ENCODE assay signal across 9 mouse cellular contexts in genomic region chr16:32650974-32651618, GRCm38 (mm10). TPM values are rescaled to one million over a fixed set of nuclear protein-coding genes. Genes with fewer than 3 reads are reported as not detected.
DNase-seq lines count a peak whose midpoint lies in the region; ATAC-seq and TF ChIP-seq lines count a peak whose summit lies in the region.
"Had no signal": no experiment of that assay in that cellular context is flagged by ENCODE, and none has a peak within 500 bp of the region (broad histone marks: within the 10 kb centered on the region; RNA-seq: fewer than 3 reads in every experiment).

No protein-coding gene starts in this region.

- no peak for TF ChIP-seq CTCF in heart, postnatal 0 days (IDR thresholded peaks at IDR 0.05; ENCODE audit: low read depth)

- no peak for TF ChIP-seq EP300 in heart, postnatal 0 days (IDR thresholded peaks at IDR 0.05; ENCODE audit: low read depth)

- H3K4me2 ChIP-seq in heart, embryonic 12.5 days, result no peak overlapping the region
- H3K4me2 ChIP-seq in heart, postnatal 0 days (ENCODE audit: low read depth, low read length), result peak overlapping the region; percentile 21; the same call in 1 of the 2 replicates

- no peak overlapping the region for H3K9ac ChIP-seq in heart, embryonic 12.5 days
- H3K9ac ChIP-seq in heart, postnatal 0 days (replicated peaks; ENCODE audit: low read depth, low read length), result no peak overlapping the region

- 52% methylated on average over 5 of the region's 5 CpGs for WGBS in heart, embryonic 12.5 days
- WGBS in heart, postnatal 0 days, result 50% methylated on average over 5 of the region's 5 CpGs
- 90% methylated on average over 5 of the region's 5 CpGs for WGBS in hindbrain, embryonic 10.5 days

- no peaks in the 10 kb centered on the region for H3K9me3 ChIP-seq in heart, embryonic 12.5 days (replicated peaks)
- no peaks in the 10 kb centered on the region for H3K9me3 ChIP-seq in heart, postnatal 0 days (replicated peaks; ENCODE audit: control insufficient read depth, low read length)
- H3K9me3 ChIP-seq in hindbrain, embryonic 10.5 days, result no peaks in the 10 kb centered on the region

- 0 out of 2 replicates have a peak, but pooled peaks have one; percentile 33 for ATAC-seq in heart, embryonic 12.5 days (ENCODE audit: insufficient number of reproducible peaks, low FRiP score)
- ATAC-seq in heart, postnatal 0 days (ENCODE audit: insufficient read depth, low read depth), result peak; percentile 44
- ATAC-seq in megakaryocyte progenitor cell, adult 5-6 weeks (replicated peaks; ENCODE audit: poor library complexity), result peak; percentile 90

- H3K27me3 ChIP-seq in heart, embryonic 12.5 days (replicated peaks), result no peaks in the 10 kb centered on the region
- no peaks in the 10 kb centered on the region for H3K27me3 ChIP-seq in heart, postnatal 0 days (ENCODE audit: control insufficient read depth, insufficient read depth, low read length)
- no peaks in the 10 kb centered on the region for H3K27me3 ChIP-seq in hindbrain, embryonic 10.5 days (ENCODE audit: insufficient read depth, poor library complexity, severe bottlenecking)

- H3K36me3 ChIP-seq in heart, embryonic 12.5 days, result no peaks in the 10 kb centered on the region
- H3K36me3 ChIP-seq in heart, postnatal 0 days (replicated peaks; ENCODE audit: control insufficient read depth, insufficient read depth, low read length), result no peaks in the 10 kb centered on the region; the same call in 1 of the 2 replicates
- H3K36me3 ChIP-seq in hindbrain, embryonic 10.5 days, result 0 out of 2 replicates have a peak, but pooled peaks cover 4% of the 10 kb centered on the region

- intact Hi-C loops in heart, postnatal 14 days (cut with DNase I), result no loop called here

- peaks cover 25% of the 10 kb centered on the region for H3K4me1 ChIP-seq in heart, embryonic 12.5 days (replicated peaks)
- H3K4me1 ChIP-seq in heart, postnatal 0 days (ENCODE audit: control insufficient read depth, insufficient read depth), result peaks cover 5% of the 10 kb centered on the region; the same call in 1 of the 2 replicates
- peaks cover 11% of the 10 kb centered on the region for H3K4me1 ChIP-seq in hindbrain, embryonic 10.5 days (replicated peaks)

- DNase-seq in heart, postnatal 14 days, result no peak
- DNase-seq in CD4-positive helper T cell, adult 2 months (ENCODE audit: low read depth, low spot score), result peak; percentile 90
- no peak for DNase-seq in heart, postnatal 0 days (ENCODE audit: low spot score)
- DNase-seq in adrenal gland, postnatal 14 days, result no peak
- no peak for DNase-seq in layer of hippocampus, adult 9-10 months (ENCODE audit: low spot score)
- no peak for DNase-seq in hindbrain, embryonic 10.5 days (ENCODE audit: low spot score)
- DNase-seq: cerebellum, postnatal 10 days had no signal

- no peak overlapping the region for H3K4me3 ChIP-seq in heart, embryonic 12.5 days
- no peak overlapping the region for H3K4me3 ChIP-seq in heart, postnatal 0 days (ENCODE audit: low read depth, low read length)
- no peak overlapping the region for H3K4me3 ChIP-seq in hindbrain, embryonic 10.5 days

- peak overlapping the region; percentile 29; the same call in 1 of the 2 replicates for H3K27ac ChIP-seq in heart, embryonic 12.5 days (ENCODE audit: poor library complexity, severe bottlenecking)
- H3K27ac ChIP-seq in heart, postnatal 0 days (ENCODE audit: low read depth), result peak overlapping the region; percentile 68
- H3K27ac ChIP-seq in hindbrain, embryonic 10.5 days, result no peak overlapping the region

RNA-seq across cellular contexts. Expression of gene Tnk2, which starts 7.4 kb away (rescaled TPM):
- polyA plus RNA-seq in heart, embryonic 12.5 days (2016; fragmentation: Nextera tagmentation; extraction: Ambion mirVana), result 6.7 and 8.4 TPM in 2 replicates
- total RNA-seq in heart, postnatal 14 days (2021), result 10 to 100 TPM; 24.1 to 26.7 TPM
- total RNA-seq in heart, postnatal 0 days (2014; rRNA removed; ENCODE audit: low replicate concordance), result 9.4 and 14.2 TPM in 2 replicates
- 6.0 and 7.0 TPM in 2 replicates for polyA plus RNA-seq in heart, postnatal 0 days (2015; fragmentation: Nextera tagmentation; extraction: Ambion mirVana)
- 5.9 and 6.9 TPM in 2 replicates for total RNA-seq in megakaryocyte progenitor cell, adult 5-6 weeks (2015)
- total RNA-seq in megakaryocyte progenitor cell, adult 5-6 weeks (2017), result 8.0 and 15.5 TPM in 2 replicates
- total RNA-seq in adrenal gland, postnatal 14 days (2021), result 48.5 and 55.4 TPM in 2 replicates
- 7.8 and 8.4 TPM in 2 replicates for polyA plus RNA-seq in hindbrain, embryonic 10.5 days (2016; fragmentation: Nextera tagmentation; extraction: Ambion mirVana)

RNA-seq across cellular contexts. Expression of gene Tfrc, which starts 42.4 kb away (rescaled TPM):
- polyA plus RNA-seq in heart, embryonic 12.5 days (2016; fragmentation: Nextera tagmentation; extraction: Ambion mirVana), result 52.5 and 58.2 TPM in 2 replicates
- 100 to 1,000 TPM; 273 to 386 TPM for total RNA-seq in heart, postnatal 14 days (2021)
- total RNA-seq in heart, postnatal 0 days (2014; rRNA removed; ENCODE audit: low replicate concordance), result 35.3 and 71.7 TPM in 2 replicates
- polyA plus RNA-seq in heart, postnatal 0 days (2015; fragmentation: Nextera tagmentation; extraction: Ambion mirVana), result 46.5 and 57.1 TPM in 2 replicates
- total RNA-seq in megakaryocyte progenitor cell, adult 5-6 weeks (2015), result 111 and 138 TPM in 2 replicates
- total RNA-seq in megakaryocyte progenitor cell, adult 5-6 weeks (2017), result 110 and 143 TPM in 2 replicates
- 181 and 285 TPM in 2 replicates for total RNA-seq in adrenal gland, postnatal 14 days (2021)
- 42.5 and 69.9 TPM in 2 replicates for polyA plus RNA-seq in hindbrain, embryonic 10.5 days (2016; fragmentation: Nextera tagmentation; extraction: Ambion mirVana)

Comparison
In these comparisons a context has a peak if more than half of its experiments do, and no peak if none do; other contexts are left out.
1. ATAC-seq: peak in every context shown above with its lines; median percentile 90 in megakaryocyte progenitor cell, adult 5-6 weeks; 44 in heart, postnatal 0 days; 33 in heart, embryonic 12.5 days.